Mouse (Mus musculus) heart, adult 2 months (tissue): ENCODE data around the gene Ppp1r2.

Source experiments
- CTCF ChIP-seq: fragments of 200-600 bp; IDR thresholded peaks from 2 replicates; pipeline ENCODE4 v1.8.1; 2022; ENCODE audit warnings: antibody characterized with exemption, mild to moderate bottlenecking, moderate library complexity
- EP300 ChIP-seq: fragments of 200-500 bp; IDR thresholded peaks from 2 replicates; pipeline ENCODE4 v1.6.1; 2011; ENCODE audit warnings: low read depth, low read length, control low read depth; ENCODE audit not compliant: insufficient read depth
- POLR2A ChIP-seq: fragments of 200-500 bp; IDR thresholded peaks from 2 replicates; pipeline ENCODE4 v1.6.1; 2011; ENCODE audit warnings: mild to moderate bottlenecking, low read depth, low read length, control low read depth; ENCODE audit not compliant: insufficient read depth

DNA sequence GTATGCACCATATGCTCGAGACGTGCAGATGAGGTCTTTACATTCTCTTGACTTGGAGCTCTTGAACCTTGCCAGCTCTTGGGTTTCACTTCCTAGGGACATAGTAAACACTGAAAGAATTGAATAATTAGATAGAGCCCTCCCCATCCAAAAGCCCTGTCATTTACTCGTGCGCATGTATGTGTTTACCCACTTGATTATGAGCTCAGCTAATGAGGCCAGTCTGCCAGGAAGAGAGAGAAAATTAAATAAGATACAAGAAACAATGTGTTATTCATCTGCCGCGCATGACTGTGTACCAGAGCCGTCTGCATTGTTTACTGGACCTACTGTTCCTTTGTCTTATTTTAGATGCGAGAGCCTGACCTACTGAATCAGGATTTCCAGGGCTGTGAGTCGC is 63.6 kb downstream of the Ppp1r2 start:
- TF ChIP-seq CTCF (no peak), POLR2A (no peak), EP300 (no peak)
